Mouse (Mus musculus): ENCODE data around the gene Auts2. TPM values are rescaled to one million over a fixed set of nuclear protein-coding genes. Genes with fewer than 3 reads are reported as not detected.

Gene Auts2
- polyA plus RNA-seq, 1 experiment from 2014 or later = 70.3 TPM

DNA sequence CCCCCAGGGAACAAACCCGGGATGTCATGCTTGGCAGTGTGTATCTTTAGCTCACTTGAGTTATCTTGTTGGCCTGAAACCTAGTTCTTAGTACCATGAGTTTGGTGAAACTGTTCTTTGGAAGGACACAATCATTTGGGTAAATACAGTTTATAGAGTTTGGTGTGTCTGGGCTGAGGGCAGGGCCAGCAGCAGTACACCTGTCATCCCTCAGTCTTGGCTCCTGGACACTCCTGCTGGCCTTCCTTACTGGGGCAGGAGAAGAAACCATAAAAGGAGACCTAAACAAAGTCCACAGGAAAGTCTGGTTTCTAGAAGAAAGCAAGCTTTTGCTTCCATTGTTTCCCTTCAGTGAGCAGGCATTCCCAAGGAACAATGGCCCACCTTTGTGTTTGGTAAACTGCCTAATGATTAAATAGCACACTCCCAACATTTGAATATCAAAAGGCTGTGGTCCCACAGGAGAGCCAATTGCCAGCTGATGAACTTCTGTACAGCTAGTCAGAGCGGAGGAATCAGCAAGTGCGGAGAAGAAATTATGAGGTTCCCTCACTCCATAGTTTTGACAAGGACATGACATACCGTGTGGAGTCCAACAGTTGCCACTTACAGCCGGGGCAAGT lies 979.4 kb downstream of the Auts2 start:
- WGBS = 75% methylated on average over 5 of the region's 5 CpGs

DNA sequence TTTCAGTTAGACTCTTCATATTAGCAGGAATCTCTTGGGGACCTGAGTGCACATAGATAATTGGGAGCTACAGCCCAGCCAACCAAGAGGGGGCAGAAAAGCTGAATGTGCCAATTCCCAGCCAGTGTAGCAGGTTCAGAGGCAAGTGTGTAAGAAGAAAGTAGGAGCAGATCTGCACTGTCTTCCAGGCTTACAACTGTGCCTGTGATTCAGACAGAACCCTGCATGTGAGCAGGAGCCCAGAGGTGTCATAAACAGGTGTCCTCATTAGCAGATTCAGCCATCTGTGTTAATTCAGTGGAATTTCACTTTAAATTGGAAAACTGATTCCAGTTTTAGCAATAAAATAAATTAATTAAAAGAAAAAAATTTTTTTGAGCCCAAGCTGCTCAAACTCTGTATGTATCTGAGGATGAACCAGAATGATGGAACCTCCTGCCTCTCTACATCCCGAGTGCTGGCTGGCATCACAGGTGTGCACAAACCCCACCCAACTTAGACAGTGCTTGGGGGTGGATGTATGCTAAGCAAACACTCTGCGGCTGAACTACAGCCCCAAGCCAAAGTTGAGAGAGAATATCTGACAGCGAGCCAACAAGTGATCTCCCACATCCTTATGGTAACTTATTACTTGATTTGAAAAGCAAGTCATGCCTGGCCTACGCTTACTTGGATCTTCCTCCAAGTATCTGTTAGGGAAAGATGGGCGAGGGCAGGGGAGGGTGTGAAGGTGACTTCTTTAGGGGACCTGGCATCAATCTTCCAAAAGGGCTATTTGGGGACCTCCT lies 982.2 kb downstream of the Auts2 start:
- ATAC-seq (ENCODE audit: low FRiP score) (no peak), DNase-seq (ENCODE audit: low spot score) (no peak)
- Histone ChIP-seq H3K36me3 (ENCODE audit: control insufficient read depth, insufficient read depth, low read length) (no peaks in the 10 kb centered on the region), H3K9me3 (ENCODE audit: control insufficient read depth, low read length) (no peaks in the 10 kb centered on the region), H3K27ac (ENCODE audit: low read depth, low read length) (no peak overlapping the region), H3K9ac (ENCODE audit: low read depth, low read length) (no peak overlapping the region), H3K4me3 (ENCODE audit: low read depth, low read length) (no peak overlapping the region), H3K4me2 (replicated peaks; ENCODE audit: low read depth, low read length) (no peak overlapping the region), H3K27me3 (ENCODE audit: control insufficient read depth, insufficient read depth, low read length) (no peaks in the 10 kb centered on the region), H3K4me1 (replicated peaks; ENCODE audit: control insufficient read depth, insufficient read depth, low read length) (peaks cover 2% of the 10 kb centered on the region; the same call in 1 of the 2 replicates)
- WGBS = 93% methylated on average over 5 of the region's 5 CpGs

More for the DNA sequence above, 979.4 kb downstream of the Auts2 start:
- Histone ChIP-seq H3K4me3 (ENCODE audit: low read depth, low read length) (no peak overlapping the region), H3K9ac (ENCODE audit: low read depth, low read length) (no peak overlapping the region), H3K27me3 (ENCODE audit: control insufficient read depth, insufficient read depth, low read length) (no peaks in the 10 kb centered on the region), H3K4me2 (replicated peaks; ENCODE audit: low read depth, low read length) (no peak overlapping the region), H3K27ac (ENCODE audit: low read depth, low read length) (no peak overlapping the region), H3K36me3 (ENCODE audit: control insufficient read depth, insufficient read depth, low read length) (no peaks in the 10 kb centered on the region), H3K4me1 (replicated peaks; ENCODE audit: control insufficient read depth, insufficient read depth, low read length) (no peaks in the 10 kb centered on the region), H3K9me3 (ENCODE audit: control insufficient read depth, low read length) (no peaks in the 10 kb centered on the region)
- ATAC-seq (ENCODE audit: low FRiP score) (no peak), DNase-seq (ENCODE audit: low spot score) (no peak)

DNA sequence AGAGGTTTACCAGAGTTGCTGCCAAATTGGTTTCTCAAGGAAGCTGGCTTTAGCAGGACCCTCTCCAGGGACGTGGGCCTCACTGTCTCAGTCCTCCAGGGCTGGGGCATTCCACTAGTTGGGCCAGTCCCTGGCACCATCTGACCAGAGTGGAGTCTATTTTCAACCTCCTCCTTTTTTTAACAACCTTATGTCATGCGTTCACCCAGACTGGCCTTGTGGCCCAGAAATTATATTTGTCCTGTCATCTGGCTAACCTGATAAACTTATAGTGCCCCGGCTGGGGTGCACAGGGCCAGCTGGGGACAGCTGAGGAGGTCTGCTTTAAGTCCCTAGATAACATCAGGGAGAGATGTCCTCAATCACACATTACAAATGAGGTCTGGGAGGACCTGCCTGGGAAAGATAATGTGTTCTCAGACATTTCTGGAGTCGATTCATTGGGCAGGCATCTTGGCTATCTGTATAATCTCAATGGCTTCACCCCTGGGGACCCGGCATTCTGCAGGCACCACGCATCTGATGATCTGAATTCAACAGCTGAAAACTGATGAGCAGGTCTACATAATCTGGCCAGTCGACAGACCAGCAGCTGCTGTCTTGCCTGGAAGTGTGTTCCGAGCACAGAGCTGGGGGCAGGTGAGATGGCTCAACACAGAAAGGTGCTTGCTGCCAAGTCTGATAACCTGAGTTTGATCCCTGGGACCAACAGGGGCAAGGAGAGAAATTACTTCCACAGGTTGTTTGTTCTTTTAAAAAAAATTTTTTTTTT lies 984.6 kb downstream of the Auts2 start:
- Histone ChIP-seq H3K4me2 (replicated peaks; ENCODE audit: low read depth, low read length) (no peak overlapping the region), H3K4me1 (replicated peaks; ENCODE audit: control insufficient read depth, insufficient read depth, low read length) (peaks cover 2% of the 10 kb centered on the region; the same call in 1 of the 2 replicates), H3K4me3 (ENCODE audit: low read depth, low read length) (no peak overlapping the region), H3K27ac (ENCODE audit: low read depth, low read length) (peak overlapping the region; percentile 53), H3K9ac (ENCODE audit: low read depth, low read length) (no peak overlapping the region), H3K27me3 (ENCODE audit: control insufficient read depth, insufficient read depth, low read length) (no peaks in the 10 kb centered on the region), H3K36me3 (ENCODE audit: control insufficient read depth, insufficient read depth, low read length) (no peaks in the 10 kb centered on the region), H3K9me3 (ENCODE audit: control insufficient read depth, low read length) (no peaks in the 10 kb centered on the region)
- DNase-seq (ENCODE audit: low spot score) = peak; percentile 36
- peak; percentile 54 for ATAC-seq (ENCODE audit: low FRiP score)
- WGBS = 61% methylated on average over 8 of the region's 8 CpGs

DNA sequence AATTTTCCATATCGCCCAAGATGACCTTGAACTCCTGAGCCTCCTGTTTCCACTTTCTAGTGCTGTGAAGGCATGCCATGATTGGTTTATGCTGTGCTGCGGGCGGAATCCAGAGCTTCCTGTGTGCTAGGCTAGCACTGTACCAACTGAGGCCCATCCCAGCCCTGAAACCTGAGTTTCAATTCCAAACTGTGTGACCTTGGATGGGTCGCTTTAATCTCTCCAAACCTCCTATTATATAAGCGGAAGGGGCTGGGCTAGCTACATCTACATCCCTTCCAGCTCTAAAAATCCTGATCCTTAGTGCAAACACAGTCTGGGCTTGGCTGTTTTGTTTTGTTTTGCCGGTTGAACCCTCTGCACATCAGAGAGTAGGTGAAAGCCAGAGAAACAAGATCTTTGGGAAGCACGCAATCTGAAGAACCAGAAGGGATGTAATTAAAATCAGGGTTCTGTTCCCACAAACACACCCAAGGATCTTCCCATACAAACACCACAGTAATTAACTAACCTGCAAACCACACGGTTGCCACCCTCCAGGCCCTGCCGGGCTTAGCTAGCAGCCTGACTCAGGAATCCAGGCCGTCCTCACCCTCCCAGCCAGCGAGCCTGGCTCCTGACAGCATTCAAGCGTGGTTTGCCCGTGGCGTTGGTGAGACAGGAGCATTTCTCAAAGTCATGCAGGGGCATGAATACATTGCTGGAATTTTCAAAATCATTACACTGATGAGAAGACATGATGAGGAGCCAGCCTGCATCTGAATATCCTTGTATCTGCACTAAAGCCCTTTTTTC lies 985.4 kb downstream of the Auts2 start:
- Histone ChIP-seq H3K36me3 (ENCODE audit: control insufficient read depth, insufficient read depth, low read length) (no peaks in the 10 kb centered on the region), H3K4me1 (replicated peaks; ENCODE audit: control insufficient read depth, insufficient read depth, low read length) (peaks cover 2% of the 10 kb centered on the region; the same call in 1 of the 2 replicates), H3K27ac (ENCODE audit: low read depth, low read length) (peak overlapping the region; percentile 53), H3K9me3 (ENCODE audit: control insufficient read depth, low read length) (no peaks in the 10 kb centered on the region), H3K4me2 (replicated peaks; ENCODE audit: low read depth, low read length) (no peak overlapping the region), H3K27me3 (ENCODE audit: control insufficient read depth, insufficient read depth, low read length) (no peaks in the 10 kb centered on the region), H3K4me3 (ENCODE audit: low read depth, low read length) (no peak overlapping the region), H3K9ac (ENCODE audit: low read depth, low read length) (no peak overlapping the region)
- 61% methylated on average over 14 of the region's 14 CpGs for WGBS
- no peak for ATAC-seq (ENCODE audit: low FRiP score)
- DNase-seq (ENCODE audit: low spot score) = no peak

DNA sequence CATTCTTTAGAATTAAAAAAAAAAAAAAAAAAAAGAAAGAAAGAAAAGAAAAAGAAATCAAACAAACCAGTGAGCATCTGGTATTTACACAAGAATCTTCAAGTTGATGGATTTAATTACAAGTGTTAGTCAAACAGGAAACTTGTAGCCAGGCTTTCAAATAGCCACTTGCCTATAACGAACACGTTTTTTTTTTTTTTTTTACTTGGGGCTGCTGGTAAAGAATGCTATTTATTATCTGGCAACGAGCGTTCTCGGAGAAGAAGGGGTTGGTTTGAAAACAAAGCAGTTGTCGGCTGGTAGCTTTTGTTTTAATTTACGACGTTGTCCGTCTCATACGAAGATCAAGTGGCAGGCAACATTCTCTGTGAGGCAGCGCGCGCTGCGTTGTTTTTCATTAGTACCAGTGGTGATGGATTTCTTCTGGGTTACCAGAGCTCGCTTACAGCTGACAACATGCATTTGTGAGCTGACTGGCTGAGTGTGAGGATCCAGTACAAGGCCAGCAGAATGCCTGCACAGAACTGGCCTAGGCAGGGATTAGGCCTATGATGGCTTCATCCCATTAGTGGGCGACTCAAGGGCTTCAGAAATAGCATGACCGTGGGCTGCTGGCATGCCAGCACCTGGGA lies 994.1 kb downstream of the Auts2 start:
- no peak overlapping the region for H3K27ac ChIP-seq (ENCODE audit: low read depth, low read length)
- DNase-seq (ENCODE audit: low spot score) = no peak

DNA sequence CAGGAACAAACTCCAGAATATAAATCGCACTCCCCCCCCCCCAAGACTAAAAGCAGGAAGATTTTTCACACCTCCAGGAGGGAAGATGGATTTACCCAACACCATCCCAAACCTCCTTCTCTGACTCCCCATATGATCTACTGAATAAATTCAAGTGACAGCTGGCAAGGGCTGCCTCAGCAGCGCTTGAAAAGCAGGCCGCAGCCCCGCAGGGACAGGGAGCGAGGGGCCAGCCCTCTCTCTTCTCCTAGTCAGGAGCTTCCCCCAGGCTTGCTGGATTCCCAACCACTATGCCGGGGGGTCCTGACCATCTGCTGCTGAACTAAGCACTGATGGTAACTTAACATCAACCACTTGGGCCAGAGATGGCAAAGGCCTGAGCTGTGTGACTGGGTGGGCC lies 995.2 kb downstream of the Auts2 start:
- Histone ChIP-seq H3K4me2 (replicated peaks; ENCODE audit: low read depth, low read length) (no peak overlapping the region), H3K27me3 (ENCODE audit: control insufficient read depth, insufficient read depth, low read length) (no peaks in the 10 kb centered on the region), H3K4me3 (ENCODE audit: low read depth, low read length) (no peak overlapping the region), H3K27ac (ENCODE audit: low read depth, low read length) (no peak overlapping the region), H3K9ac (ENCODE audit: low read depth, low read length) (no peak overlapping the region), H3K9me3 (ENCODE audit: control insufficient read depth, low read length) (no peaks in the 10 kb centered on the region), H3K4me1 (replicated peaks; ENCODE audit: control insufficient read depth, insufficient read depth, low read length) (peaks cover 3% of the 10 kb centered on the region; the same call in 1 of the 2 replicates), H3K36me3 (ENCODE audit: control insufficient read depth, insufficient read depth, low read length) (no peaks in the 10 kb centered on the region)
- DNase-seq (ENCODE audit: low spot score) (peak; percentile 57), ATAC-seq (ENCODE audit: low FRiP score) (peak; percentile 75)
- WGBS = 42% methylated on average over 6 of the region's 6 CpGs

More for the DNA sequence above, 994.1 kb downstream of the Auts2 start:
- H3K9me3 ChIP-seq (ENCODE audit: control insufficient read depth, low read length) = no peaks in the 10 kb centered on the region
- H3K9ac ChIP-seq (ENCODE audit: low read depth, low read length) = no peak overlapping the region
- no peak for ATAC-seq (ENCODE audit: low FRiP score)
- H3K4me3 ChIP-seq (ENCODE audit: low read depth, low read length) = no peak overlapping the region
- no peaks in the 10 kb centered on the region for H3K27me3 ChIP-seq (ENCODE audit: control insufficient read depth, insufficient read depth, low read length)
- WGBS = 24% methylated on average over 17 of the region's 17 CpGs
- no peak overlapping the region for H3K4me2 ChIP-seq (replicated peaks; ENCODE audit: low read depth, low read length)
- H3K4me1 ChIP-seq (replicated peaks; ENCODE audit: control insufficient read depth, insufficient read depth, low read length) = peaks cover 3% of the 10 kb centered on the region; the same call in 1 of the 2 replicates
- H3K36me3 ChIP-seq (ENCODE audit: control insufficient read depth, insufficient read depth, low read length) = no peaks in the 10 kb centered on the region

DNA sequence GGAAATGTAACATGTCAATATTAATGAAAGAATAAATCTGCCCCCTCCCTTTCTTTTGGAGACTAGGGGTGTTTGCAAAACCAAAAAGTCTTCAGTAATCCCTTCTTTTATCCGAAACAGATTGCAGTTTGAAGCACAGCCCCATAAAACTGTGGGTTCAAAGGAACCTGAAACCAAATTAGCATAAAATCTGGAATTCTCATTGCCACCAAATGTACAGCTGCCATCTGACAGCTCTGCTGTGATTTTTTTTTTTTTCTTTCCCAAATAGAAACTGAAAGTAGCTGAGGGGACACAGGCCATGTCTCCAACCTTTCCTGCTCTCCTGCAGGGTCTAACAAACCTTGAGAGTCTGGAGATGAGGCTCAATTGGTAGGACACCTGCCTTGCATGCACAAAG lies 996.7 kb downstream of the Auts2 start:
- Histone ChIP-seq H3K4me2 (replicated peaks; ENCODE audit: low read depth, low read length) (no peak overlapping the region), H3K9ac (ENCODE audit: low read depth, low read length) (no peak overlapping the region), H3K27ac (ENCODE audit: low read depth, low read length) (no peak overlapping the region), H3K36me3 (ENCODE audit: control insufficient read depth, insufficient read depth, low read length) (no peaks in the 10 kb centered on the region), H3K4me3 (ENCODE audit: low read depth, low read length) (no peak overlapping the region), H3K4me1 (replicated peaks; ENCODE audit: control insufficient read depth, insufficient read depth, low read length) (peaks cover 3% of the 10 kb centered on the region; the same call in 1 of the 2 replicates), H3K9me3 (ENCODE audit: control insufficient read depth, low read length) (no peaks in the 10 kb centered on the region), H3K27me3 (ENCODE audit: control insufficient read depth, insufficient read depth, low read length) (no peaks in the 10 kb centered on the region)
- DNase-seq (ENCODE audit: low spot score) (no peak), ATAC-seq (ENCODE audit: low FRiP score) (no peak)
- WGBS = 79% methylated on average over 1 of the region's 1 CpGs

DNA sequence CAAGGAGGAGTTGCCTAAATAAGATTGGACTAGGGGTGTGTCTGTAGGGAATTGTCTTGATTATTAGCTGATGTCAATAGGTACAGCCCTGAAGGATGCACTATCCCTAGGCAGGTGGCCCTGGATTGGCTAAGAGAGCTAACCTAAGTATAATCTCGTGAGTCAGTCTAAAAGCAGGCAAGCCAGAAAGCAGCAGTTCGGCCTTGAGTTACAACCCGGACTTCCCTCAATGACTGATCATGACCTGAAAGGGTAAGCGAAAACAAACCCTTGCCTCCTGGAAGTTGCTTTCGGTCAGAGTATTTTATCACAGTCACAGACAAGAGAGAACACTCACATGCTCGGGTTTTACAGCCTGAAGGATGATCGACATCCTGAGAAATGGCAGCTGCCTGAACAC lies 998.8 kb downstream of the Auts2 start:
- DNase-seq (ENCODE audit: low spot score) (no peak), ATAC-seq (ENCODE audit: low FRiP score) (no peak)
- no peaks in the 10 kb centered on the region for H3K36me3 ChIP-seq (ENCODE audit: control insufficient read depth, insufficient read depth, low read length)
- H3K27me3 ChIP-seq (ENCODE audit: control insufficient read depth, insufficient read depth, low read length) = no peaks in the 10 kb centered on the region; the same call in 1 of the 2 replicates
- peaks cover 3% of the 10 kb centered on the region; the same call in 1 of the 2 replicates for H3K4me1 ChIP-seq (replicated peaks; ENCODE audit: control insufficient read depth, insufficient read depth, low read length)
- no peaks in the 10 kb centered on the region for H3K9me3 ChIP-seq (ENCODE audit: control insufficient read depth, low read length)
- H3K4me2 ChIP-seq (replicated peaks; ENCODE audit: low read depth, low read length) = no peak overlapping the region
- no peak overlapping the region for H3K4me3 ChIP-seq (ENCODE audit: low read depth, low read length)
- no peak overlapping the region for H3K9ac ChIP-seq (ENCODE audit: low read depth, low read length)
- H3K27ac ChIP-seq (ENCODE audit: low read depth, low read length) = no peak overlapping the region
- WGBS = 88% methylated on average over 7 of the region's 7 CpGs

All from hindbrain, embryonic 11.5 days (tissue).